Mouse (Mus musculus): ENCODE results near the gene Nkx6-2. TPM values are rescaled to one million over a fixed set of nuclear protein-coding genes. Genes with fewer than 3 reads are reported as not detected.

The Nkx6-2 gene
- polyA plus RNA-seq (2014; fragmentation: Nextera tagmentation; extraction: Ambion mirVana): not detected in 2 replicates

DNA sequence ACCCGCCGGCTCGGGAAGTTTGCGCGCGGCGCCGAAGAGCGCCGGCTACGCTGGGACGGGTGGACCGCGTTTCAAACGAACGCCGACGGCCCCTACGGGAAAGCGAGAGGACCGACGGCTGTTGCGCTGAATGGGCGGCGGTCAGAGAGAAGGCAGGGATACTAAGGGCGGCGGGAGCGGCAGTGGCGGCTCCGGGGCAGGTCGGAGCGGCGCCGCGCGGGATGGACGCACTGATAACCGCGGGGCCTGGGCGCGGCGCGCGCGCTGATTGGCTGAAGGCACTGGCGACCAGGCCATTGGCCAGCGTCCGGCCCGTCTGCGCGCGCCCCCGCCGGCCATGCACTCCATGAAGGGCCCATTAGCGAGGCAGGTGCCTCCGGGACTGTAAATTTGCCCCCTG, at the start of gene Nkx6-2:
Gene Nkx6-2, minus strand, starts transcription at position 203 of the 400 bp plus-strand sequence.
- under 1% methylated on average over 53 of the region's 56 CpGs for WGBS
- H3K27me3 ChIP-seq (ENCODE audit: control insufficient read depth, insufficient read depth, low read length): peaks cover 98% of the 10 kb centered on the region
- H3K4me2 ChIP-seq (replicated peaks; ENCODE audit: low read depth, low read length): peak within 1 kb of the TSS; percentile 51
- H3K9me3 ChIP-seq (ENCODE audit: control insufficient read depth, low read length): no peaks in the 10 kb centered on the region
- peak within 1 kb of the TSS; percentile 39 for H3K4me3 ChIP-seq (ENCODE audit: low read length)
- H3K27ac ChIP-seq (ENCODE audit: low read depth, low read length): no peak within 1 kb of the TSS
- peaks cover 13% of the 10 kb centered on the region for H3K4me1 ChIP-seq (ENCODE audit: control insufficient read depth, insufficient read depth, low read length)
- H3K36me3 ChIP-seq (ENCODE audit: control insufficient read depth, insufficient read depth, low read length): no peaks in the 10 kb centered on the region; the same call in 1 of the 2 replicates
- ATAC-seq (ENCODE audit: low FRiP score, low TSS enrichment): peak; percentile 66
- H3K9ac ChIP-seq (ENCODE audit: low read depth, low read length): 0 out of 2 replicates have a peak within 1 kb of the TSS, but pooled peaks have one; percentile 18

DNA sequence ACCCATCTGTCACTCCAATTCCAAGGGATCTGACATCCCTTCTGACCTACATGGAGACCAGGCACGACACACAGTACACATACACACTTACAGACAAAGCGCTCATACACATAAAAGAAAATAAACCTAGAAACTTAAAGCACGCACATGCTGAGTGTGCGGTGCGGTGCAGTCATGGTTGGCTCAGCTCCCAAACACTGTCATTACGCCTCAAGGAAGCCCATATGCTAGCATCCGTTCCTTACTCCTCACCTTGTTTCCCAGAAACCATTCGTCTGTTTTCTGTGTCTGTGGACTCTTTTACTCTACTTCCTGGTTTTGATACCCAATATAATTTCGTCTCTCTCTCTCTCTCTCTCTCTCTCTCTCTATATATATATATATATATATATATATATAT, 42.6 kb upstream of the Nkx6-2 start:
- Histone ChIP-seq H3K9ac (ENCODE audit: low read depth, low read length) (no peak overlapping the region), H3K4me2 (replicated peaks; ENCODE audit: low read depth, low read length) (no peak overlapping the region), H3K36me3 (ENCODE audit: control insufficient read depth, insufficient read depth, low read length) (no peaks in the 10 kb centered on the region), H3K9me3 (ENCODE audit: control insufficient read depth, low read length) (no peaks in the 10 kb centered on the region), H3K4me3 (ENCODE audit: low read length) (no peak overlapping the region), H3K27me3 (ENCODE audit: control insufficient read depth, insufficient read depth, low read length) (no peaks in the 10 kb centered on the region), H3K4me1 (ENCODE audit: control insufficient read depth, insufficient read depth, low read length) (no peaks in the 10 kb centered on the region), H3K27ac (ENCODE audit: low read depth, low read length) (no peak overlapping the region)
- WGBS: 83% methylated on average over 9 of the region's 9 CpGs
- ATAC-seq (ENCODE audit: low FRiP score, low TSS enrichment): no peak

DNA sequence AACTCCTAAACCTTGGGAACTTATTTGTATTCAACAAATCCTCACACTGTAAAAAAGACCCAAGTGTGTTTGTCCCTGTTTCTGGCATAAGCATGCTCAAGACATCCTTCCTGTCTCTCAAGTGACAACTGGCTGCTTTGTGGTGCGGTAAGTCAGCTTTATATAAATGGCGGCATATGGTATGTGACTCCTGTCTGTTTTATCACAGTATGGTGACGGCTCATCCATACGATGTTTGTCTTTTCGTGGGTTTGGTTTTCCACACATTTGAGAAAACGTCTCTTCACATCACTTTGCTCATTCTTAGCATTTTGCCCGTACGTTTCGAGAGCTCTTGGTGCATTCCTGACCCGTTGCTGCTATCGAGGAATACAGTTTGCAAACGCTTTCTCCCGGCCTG, 40.0 kb upstream of the Nkx6-2 start:
- H3K36me3 ChIP-seq (ENCODE audit: control insufficient read depth, insufficient read depth, low read length): no peaks in the 10 kb centered on the region
- ATAC-seq (ENCODE audit: low FRiP score, low TSS enrichment): no peak
- H3K27ac ChIP-seq (ENCODE audit: low read depth, low read length): no peak overlapping the region
- H3K9me3 ChIP-seq (ENCODE audit: control insufficient read depth, low read length): no peaks in the 10 kb centered on the region
- H3K4me1 ChIP-seq (ENCODE audit: control insufficient read depth, insufficient read depth, low read length): no peaks in the 10 kb centered on the region
- no peaks in the 10 kb centered on the region for H3K27me3 ChIP-seq (ENCODE audit: control insufficient read depth, insufficient read depth, low read length)
- no peak overlapping the region for H3K9ac ChIP-seq (ENCODE audit: low read depth, low read length)
- 81% methylated on average over 13 of the region's 13 CpGs for WGBS
- no peak overlapping the region for H3K4me3 ChIP-seq (ENCODE audit: low read length)
- no peak overlapping the region for H3K4me2 ChIP-seq (replicated peaks; ENCODE audit: low read depth, low read length)

DNA sequence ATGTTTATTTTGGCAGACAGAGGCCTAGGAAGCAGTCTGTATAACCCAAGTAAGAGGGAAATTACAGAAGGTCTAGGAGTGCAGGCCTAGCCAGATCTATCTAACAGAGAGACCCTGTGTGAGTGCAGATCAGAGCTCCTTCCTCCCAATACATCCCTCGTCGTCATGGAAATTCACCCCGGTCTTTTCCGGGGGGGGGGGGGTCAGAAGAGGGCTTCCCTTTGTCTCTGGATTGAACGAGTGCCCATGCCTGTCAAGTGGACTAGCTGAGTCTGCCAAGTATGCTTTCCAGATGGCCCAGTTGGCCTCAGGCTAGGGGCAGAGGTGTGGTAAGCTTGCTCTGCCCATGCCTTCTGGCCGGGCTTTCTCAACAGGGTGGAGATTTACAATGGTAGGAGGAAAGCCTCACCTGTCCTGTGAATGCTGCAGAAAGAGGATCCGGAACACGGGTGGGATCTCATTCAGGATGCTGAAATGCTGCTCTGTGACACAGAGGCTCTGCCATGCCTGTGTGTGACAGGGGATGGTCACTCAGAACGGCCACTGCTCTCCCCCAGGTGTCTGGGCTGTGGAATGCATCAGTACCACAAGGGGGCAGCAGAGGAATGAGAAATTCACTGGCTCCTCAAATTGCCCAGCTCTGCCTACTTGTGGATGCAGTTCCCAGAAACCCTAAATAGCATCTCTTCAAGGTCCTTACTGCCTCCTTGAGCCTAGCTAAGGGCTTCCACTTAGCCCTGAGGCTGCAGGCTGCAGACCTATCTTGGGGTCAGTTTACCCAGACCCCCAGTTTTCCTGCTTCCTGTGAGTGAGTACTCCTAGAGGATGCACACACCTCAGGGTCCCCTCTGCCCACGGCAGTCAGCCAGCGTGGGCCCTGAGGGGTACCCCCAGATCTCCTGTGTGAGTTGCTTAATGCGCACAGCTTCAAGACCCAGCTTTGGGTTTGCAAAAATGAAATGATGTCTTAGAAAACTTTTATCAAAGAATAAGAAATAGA, 33.5 kb upstream of the Nkx6-2 start:
- no peak overlapping the region for H3K4me2 ChIP-seq (replicated peaks; ENCODE audit: low read depth, low read length)

DNA sequence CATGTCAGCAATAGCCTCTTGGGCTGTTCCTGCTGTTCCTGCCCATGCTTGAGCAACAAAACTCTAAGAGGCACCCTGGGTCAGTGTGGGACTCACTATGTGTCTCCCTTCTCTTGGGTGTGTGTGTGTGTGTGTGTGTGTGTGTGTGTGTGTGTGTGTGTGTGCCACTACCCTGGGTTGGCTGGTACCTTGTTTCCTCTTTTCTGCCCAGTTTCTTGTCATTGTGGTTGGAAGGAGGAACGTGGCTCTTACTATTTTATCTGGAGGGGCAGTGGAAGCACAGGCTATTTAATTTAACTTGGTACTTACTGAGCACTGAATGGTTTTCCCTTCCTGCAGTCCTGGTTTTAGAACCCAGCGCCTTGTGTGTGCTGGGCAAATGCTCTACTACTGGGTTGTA, 27.7 kb upstream of the Nkx6-2 start:
- no peaks in the 10 kb centered on the region for H3K9me3 ChIP-seq (ENCODE audit: control insufficient read depth, low read length)
- 87% methylated on average over 2 of the region's 2 CpGs for WGBS
- H3K9ac ChIP-seq (ENCODE audit: low read depth, low read length): no peak overlapping the region
- no peak overlapping the region for H3K4me2 ChIP-seq (replicated peaks; ENCODE audit: low read depth, low read length)
- ATAC-seq (ENCODE audit: low FRiP score, low TSS enrichment): no peak
- H3K36me3 ChIP-seq (ENCODE audit: control insufficient read depth, insufficient read depth, low read length): no peaks in the 10 kb centered on the region
- H3K27ac ChIP-seq (ENCODE audit: low read depth, low read length): no peak overlapping the region
- H3K27me3 ChIP-seq (ENCODE audit: control insufficient read depth, insufficient read depth, low read length): no peaks in the 10 kb centered on the region
- no peak overlapping the region for H3K4me3 ChIP-seq (ENCODE audit: low read length)
- no peaks in the 10 kb centered on the region for H3K4me1 ChIP-seq (ENCODE audit: control insufficient read depth, insufficient read depth, low read length)

More for the DNA sequence above, 33.5 kb upstream of the Nkx6-2 start:
- WGBS: 56% methylated on average over 12 of the region's 12 CpGs
- no peak overlapping the region for H3K4me3 ChIP-seq (ENCODE audit: low read length)
- H3K4me1 ChIP-seq (ENCODE audit: control insufficient read depth, insufficient read depth, low read length): no peaks in the 10 kb centered on the region
- no peaks in the 10 kb centered on the region for H3K27me3 ChIP-seq (ENCODE audit: control insufficient read depth, insufficient read depth, low read length)
- H3K9ac ChIP-seq (ENCODE audit: low read depth, low read length): no peak overlapping the region
- H3K36me3 ChIP-seq (ENCODE audit: control insufficient read depth, insufficient read depth, low read length): no peaks in the 10 kb centered on the region
- H3K9me3 ChIP-seq (ENCODE audit: control insufficient read depth, low read length): no peaks in the 10 kb centered on the region
- ATAC-seq (ENCODE audit: low FRiP score, low TSS enrichment): peak; percentile 77; the same call in 1 of the 2 replicates
- H3K27ac ChIP-seq (ENCODE audit: low read depth, low read length): no peak overlapping the region

DNA sequence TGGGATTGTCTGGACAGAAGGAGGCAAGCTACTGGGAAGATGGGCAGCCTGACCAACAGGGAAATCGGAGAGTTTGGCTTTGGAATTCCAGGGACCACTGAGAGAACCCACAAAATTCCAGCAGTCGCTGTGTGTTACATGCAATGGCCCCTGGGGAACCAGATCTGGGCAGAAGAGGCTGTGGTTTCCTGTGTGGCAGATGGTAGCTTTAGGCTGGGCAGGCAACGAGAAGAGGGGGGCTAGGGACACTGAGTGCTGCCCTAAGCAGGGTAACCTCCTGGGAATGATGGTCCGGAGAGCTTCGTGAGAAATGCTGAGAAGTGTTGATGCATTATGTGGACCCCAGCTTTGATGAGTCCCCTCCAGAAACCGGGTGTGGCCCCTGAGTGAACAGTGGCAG, 13.3 kb upstream of the Nkx6-2 start:
- ATAC-seq (ENCODE audit: low FRiP score, low TSS enrichment): no peak
- H3K9me3 ChIP-seq (ENCODE audit: control insufficient read depth, low read length): no peaks in the 10 kb centered on the region
- no peaks in the 10 kb centered on the region for H3K4me1 ChIP-seq (ENCODE audit: control insufficient read depth, insufficient read depth, low read length)
- no peak overlapping the region for H3K27ac ChIP-seq (ENCODE audit: low read depth, low read length)
- no peak overlapping the region for H3K4me2 ChIP-seq (replicated peaks; ENCODE audit: low read depth, low read length)
- no peak overlapping the region for H3K9ac ChIP-seq (ENCODE audit: low read depth, low read length)
- no peaks in the 10 kb centered on the region for H3K27me3 ChIP-seq (ENCODE audit: control insufficient read depth, insufficient read depth, low read length)
- H3K4me3 ChIP-seq (ENCODE audit: low read length): no peak overlapping the region
- no peaks in the 10 kb centered on the region for H3K36me3 ChIP-seq (ENCODE audit: control insufficient read depth, insufficient read depth, low read length)
- WGBS: 66% methylated on average over 6 of the region's 6 CpGs

DNA sequence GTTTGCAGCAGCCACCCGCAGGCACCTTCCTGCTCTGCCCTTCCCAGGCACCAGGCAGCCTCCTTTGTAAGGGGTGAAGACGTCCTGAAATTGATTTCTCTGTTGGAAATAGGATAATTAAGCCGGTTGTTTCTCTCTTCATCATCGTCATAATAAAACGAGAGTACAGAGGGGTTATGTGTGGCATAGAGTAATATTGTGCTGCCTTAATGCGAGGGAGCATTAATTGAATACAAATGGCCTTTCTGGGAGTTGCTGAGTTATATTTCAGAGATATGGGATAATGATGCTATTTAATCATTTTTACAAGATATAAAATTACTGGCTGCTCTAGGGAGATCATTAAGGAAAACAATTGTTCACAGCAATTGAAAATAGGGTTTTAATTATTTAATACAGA, 12.7 kb upstream of the Nkx6-2 start:
- Histone ChIP-seq H3K4me1 (ENCODE audit: control insufficient read depth, insufficient read depth, low read length) (no peaks in the 10 kb centered on the region), H3K4me2 (replicated peaks; ENCODE audit: low read depth, low read length) (no peak overlapping the region), H3K4me3 (ENCODE audit: low read length) (no peak overlapping the region), H3K9me3 (ENCODE audit: control insufficient read depth, low read length) (no peaks in the 10 kb centered on the region), H3K27ac (ENCODE audit: low read depth, low read length) (no peak overlapping the region), H3K27me3 (ENCODE audit: control insufficient read depth, insufficient read depth, low read length) (no peaks in the 10 kb centered on the region), H3K9ac (ENCODE audit: low read depth, low read length) (no peak overlapping the region), H3K36me3 (ENCODE audit: control insufficient read depth, insufficient read depth, low read length) (no peaks in the 10 kb centered on the region)
- WGBS: 76% methylated on average over 6 of the region's 6 CpGs
- no peak for ATAC-seq (ENCODE audit: low FRiP score, low TSS enrichment)

DNA sequence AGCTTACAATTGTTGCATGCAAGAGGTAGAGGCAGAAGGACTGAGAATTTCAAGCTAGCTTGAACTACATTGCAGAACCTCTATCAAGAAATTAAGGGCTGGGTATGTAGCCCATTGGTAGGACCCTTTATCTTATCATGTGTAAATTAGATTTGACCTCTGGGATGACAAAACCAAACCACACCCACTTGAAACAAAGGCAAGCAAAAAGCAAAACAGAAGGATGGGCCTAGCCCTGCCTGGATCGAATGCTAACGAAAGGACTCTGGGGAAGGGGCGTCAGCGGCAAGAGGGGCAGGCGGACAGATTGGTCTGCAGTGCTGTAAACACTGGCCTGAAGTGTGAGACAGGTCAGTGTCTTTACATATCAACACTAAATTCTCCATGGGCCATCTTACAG, 8.7 kb upstream of the Nkx6-2 start:
- H3K27ac ChIP-seq (ENCODE audit: low read depth, low read length): no peak overlapping the region
- no peaks in the 10 kb centered on the region for H3K36me3 ChIP-seq (ENCODE audit: control insufficient read depth, insufficient read depth, low read length)
- no peaks in the 10 kb centered on the region for H3K4me1 ChIP-seq (ENCODE audit: control insufficient read depth, insufficient read depth, low read length)
- WGBS: 94% methylated on average over 5 of the region's 5 CpGs
- H3K4me2 ChIP-seq (replicated peaks; ENCODE audit: low read depth, low read length): no peak overlapping the region
- H3K27me3 ChIP-seq (ENCODE audit: control insufficient read depth, insufficient read depth, low read length): peaks cover 19% of the 10 kb centered on the region
- H3K4me3 ChIP-seq (ENCODE audit: low read length): no peak overlapping the region
- H3K9me3 ChIP-seq (ENCODE audit: control insufficient read depth, low read length): no peaks in the 10 kb centered on the region
- ATAC-seq (ENCODE audit: low FRiP score, low TSS enrichment): no peak
- no peak overlapping the region for H3K9ac ChIP-seq (ENCODE audit: low read depth, low read length)

DNA sequence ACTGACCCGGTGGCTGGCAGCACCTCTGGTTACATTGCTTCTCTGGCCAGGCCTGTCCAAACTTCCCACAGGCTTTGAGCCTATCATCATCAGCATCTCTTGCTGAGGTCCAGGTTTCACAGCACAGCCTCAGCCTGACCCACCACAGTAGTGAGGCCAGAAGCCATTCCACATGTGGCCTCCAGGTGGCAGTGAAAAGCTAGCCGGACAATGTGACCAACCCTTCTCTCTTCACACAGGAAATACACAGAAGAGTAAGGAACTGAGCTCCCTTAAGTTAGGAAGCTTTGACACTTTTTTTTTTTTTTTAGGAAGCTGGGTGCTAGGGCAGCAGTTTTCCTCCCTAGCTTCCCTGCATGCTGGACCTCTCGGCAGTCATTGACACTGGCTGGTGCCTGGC, 7.7 kb upstream of the Nkx6-2 start:
- Histone ChIP-seq H3K4me2 (replicated peaks; ENCODE audit: low read depth, low read length) (no peak overlapping the region), H3K9ac (ENCODE audit: low read depth, low read length) (no peak overlapping the region), H3K27me3 (ENCODE audit: control insufficient read depth, insufficient read depth, low read length) (peaks cover 29% of the 10 kb centered on the region), H3K9me3 (ENCODE audit: control insufficient read depth, low read length) (no peaks in the 10 kb centered on the region), H3K4me1 (ENCODE audit: control insufficient read depth, insufficient read depth, low read length) (no peaks in the 10 kb centered on the region), H3K36me3 (ENCODE audit: control insufficient read depth, insufficient read depth, low read length) (no peaks in the 10 kb centered on the region), H3K27ac (ENCODE audit: low read depth, low read length) (no peak overlapping the region), H3K4me3 (ENCODE audit: low read length) (no peak overlapping the region)
- WGBS: 35% methylated on average over 3 of the region's 3 CpGs
- peak; percentile 53 for ATAC-seq (ENCODE audit: low FRiP score, low TSS enrichment)

All from kidney, embryonic 14.5 days (tissue).